Mouse (Mus musculus): ENCODE measurements at regions not wholly inside any gene's neighbourhood (a gene's known extent, or its start where the extent isn't known, plus 50 kb on each side); places are given as distances from the start of the nearest gene placed in this dataset.

GRCm38 (mm10) chr2:160066491-160067303 lies 267.3 kb downstream of the Gm826 start:
- no peak for DNase-seq (ENCODE audit: low read depth, low spot score)

- no peak for DNase-seq (ENCODE audit: low read depth, low spot score)
These were observed 271.6 kb downstream of the Gm826 start for GRCm38 (mm10) chr2:160062148-160062937.

GRCm38 (mm10) chr2:160060091-160060490 lies 273.9 kb downstream of the Gm826 start:
- no peak for DNase-seq (ENCODE audit: low read depth, low spot score)

GRCm38 (mm10) chr2:160057211-160057610 lies 276.8 kb downstream of the Gm826 start:
- no peak for DNase-seq (ENCODE audit: low read depth, low spot score)

- no peak for DNase-seq (ENCODE audit: low read depth, low spot score)
These were observed 279.6 kb downstream of the Gm826 start for GRCm38 (mm10) chr2:160054411-160054810.

DNA sequence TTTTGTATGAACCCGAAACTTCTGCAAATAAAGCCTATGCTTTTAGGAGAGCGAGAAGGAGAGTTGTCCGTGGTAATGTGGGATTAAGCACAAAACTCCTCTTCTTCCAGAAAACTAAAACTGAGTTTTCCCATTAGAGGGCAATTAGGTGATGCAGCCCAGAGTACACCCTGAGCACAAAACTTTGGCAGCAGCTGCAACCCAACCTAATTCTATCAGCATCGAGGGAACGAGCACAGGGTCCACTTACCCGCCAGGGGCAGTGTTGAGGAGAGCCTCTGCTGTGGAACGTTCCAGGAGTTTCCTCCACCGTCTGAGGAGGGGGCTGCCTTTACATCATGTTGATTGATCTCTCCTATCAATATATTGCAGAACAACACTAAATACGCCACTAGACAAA lies 285.7 kb downstream of the Gm826 start:
- DNase-seq (ENCODE audit: low read depth, low spot score), result no peak

DNA sequence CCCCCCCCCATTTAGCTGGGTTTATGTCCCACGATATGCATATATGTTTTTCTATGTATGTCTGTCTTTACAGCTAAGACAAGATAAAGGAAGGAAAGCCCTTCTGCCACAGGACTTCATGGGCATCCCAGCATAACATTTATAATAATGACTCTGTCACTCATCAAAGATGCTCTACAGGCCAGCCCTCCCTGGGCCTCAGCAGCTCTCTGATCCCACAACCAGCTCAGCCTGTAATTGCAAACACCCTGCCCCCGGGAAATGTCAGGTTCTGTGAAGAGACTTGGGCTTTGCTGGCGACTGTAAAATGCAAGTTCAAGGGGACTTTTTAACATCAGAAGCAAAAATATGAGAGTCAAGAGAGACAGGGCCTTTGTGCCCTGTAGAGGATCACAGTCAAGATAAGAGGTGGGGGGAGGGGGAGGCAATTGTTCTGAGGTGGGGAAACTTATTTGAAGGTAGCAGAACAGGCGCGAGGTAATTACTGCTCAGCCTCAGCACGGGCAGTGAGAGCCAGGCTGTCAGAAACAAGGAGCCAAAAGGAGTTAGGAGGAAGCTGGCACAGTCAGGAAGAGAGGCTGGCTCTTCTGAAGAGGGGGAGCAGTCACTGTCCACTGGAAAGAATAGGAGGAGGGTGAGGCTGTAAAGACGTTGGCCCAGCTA lies 286.9 kb downstream of the Gm826 start:
- no peak for DNase-seq (ENCODE audit: low read depth, low spot score)

GRCm38 (mm10) chr2:160044591-160044990 lies 289.4 kb downstream of the Gm826 start:
- DNase-seq (ENCODE audit: low read depth, low spot score), result no peak

DNA sequence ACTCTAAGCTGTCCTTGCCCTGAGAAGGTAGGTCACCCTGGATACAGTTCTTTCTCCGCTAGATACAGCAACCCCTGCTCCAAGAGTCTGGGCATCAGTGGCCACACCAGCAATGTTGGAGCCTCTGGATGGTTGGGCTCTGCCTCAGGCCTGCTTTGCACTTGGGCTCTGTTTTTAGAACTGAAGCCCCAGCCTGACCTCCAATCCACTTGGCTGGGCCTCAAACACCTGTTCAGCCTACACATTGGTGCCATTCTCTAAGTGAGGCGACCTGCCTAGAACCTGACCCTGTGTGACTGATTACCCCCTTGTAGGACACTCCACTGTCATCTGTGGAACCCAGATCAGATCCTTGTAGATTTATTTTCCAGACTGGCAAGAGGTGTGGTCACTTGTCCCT lies 289.8 kb downstream of the Gm826 start:
- no peak for DNase-seq (ENCODE audit: low read depth, low spot score)

DNA sequence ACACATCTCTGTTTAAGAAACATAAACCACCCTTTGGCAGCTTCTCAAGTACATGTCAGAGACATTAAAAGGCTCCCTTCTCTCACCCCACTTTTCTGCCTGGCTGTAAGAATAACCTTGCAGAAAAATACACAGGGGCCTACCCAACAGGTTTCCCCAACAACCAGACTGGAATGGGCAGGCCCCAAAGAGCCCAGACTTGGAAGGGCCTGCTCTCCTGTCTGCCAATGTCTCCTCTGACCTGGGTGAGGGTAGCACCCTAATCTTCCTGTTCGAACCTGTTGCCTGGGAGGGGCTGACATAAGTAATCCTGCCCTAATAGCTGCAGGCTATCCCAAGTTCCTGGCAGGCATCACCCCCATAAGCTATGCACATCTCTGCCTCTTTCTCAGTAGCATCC lies 304.5 kb downstream of the Gm826 start:
- DNase-seq (ENCODE audit: low read depth, low spot score), result no peak

DNA sequence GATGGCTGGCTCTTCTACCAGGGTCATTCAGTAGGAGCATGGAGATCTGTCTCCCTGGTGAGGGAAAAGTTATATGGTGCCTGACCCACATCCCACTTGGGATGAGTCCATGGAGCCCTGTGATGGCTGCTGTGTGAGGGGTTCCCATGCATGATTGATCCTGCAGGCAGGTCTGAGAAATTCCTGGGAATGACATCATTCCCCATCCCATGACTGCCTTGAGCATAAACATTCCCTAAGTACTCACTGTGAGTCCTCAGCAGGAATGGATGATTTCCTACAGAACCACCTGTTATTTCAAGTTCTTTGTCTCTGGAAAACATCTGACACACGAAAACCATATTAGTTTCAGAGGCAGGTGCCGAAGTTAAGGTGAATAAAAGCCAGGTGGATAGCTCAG lies 305.5 kb downstream of the Gm826 start:
- no peak for DNase-seq (ENCODE audit: low read depth, low spot score)

DNA sequence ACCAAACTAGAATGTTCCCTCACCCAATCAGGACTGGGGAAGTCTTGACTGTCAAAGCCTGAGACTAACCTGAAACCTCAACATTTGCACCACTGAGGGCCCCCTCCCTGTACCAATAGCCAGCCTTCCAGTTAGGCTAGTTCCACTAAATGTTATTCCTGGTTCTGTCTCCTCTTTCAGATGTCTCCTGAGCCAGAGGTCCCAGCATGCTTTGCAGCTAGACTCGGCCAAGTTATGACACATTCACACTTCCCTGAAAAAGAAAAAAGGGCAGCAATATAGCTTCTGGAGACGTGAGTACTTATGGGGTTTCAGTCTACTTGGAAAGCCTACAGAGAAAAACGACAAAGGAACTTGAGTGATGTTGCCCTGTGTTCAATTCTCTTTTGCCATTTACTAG lies 308.1 kb downstream of the Gm826 start:
- no peak for DNase-seq (ENCODE audit: low read depth, low spot score)

GRCm38 (mm10) chr2:160021541-160021940 lies 312.4 kb downstream of the Gm826 start:
- no peak for DNase-seq (ENCODE audit: low read depth, low spot score)

GRCm38 (mm10) chr2:160020876-160021275 lies 313.1 kb downstream of the Gm826 start:
- no peak for DNase-seq (ENCODE audit: low read depth, low spot score)

DNA sequence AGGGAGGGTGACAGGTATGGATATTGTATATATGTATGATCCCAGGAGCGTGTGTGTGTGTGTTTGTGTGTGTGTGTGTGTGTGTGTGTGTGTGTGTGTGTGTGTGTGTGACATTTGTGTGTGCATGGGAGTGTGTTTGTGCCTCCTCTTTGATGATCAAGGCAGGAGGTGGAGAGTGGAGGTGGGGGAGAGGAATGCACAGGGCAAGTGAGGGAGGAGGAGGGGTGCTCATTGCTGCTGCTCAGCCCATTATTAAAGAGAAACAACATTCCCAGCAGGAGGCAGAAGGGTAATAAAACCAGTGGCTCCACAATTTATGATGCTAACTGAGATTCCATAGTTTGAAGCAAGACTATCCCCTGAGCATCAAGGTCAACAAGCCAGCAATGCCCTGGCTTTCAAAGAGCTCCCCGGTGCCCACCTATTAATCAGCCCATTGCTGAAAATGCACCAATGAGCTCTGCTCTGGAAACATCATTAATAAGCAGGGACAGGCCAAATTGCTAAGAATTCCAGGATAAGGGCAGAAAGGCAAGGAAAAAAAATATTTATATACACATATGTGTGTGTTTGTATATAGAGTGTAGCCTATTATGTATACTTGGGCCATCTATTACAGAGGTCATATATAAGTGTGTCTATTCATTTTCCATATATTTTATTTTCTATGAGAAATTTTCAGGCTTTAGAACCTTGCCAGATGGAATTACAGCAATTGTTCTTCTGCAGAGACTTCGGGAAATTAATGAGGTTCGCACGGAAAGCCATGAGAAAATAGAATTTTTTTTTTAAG lies 316.7 kb downstream of the Gm826 start:
- no peak for DNase-seq (ENCODE audit: low read depth, low spot score)

DNA sequence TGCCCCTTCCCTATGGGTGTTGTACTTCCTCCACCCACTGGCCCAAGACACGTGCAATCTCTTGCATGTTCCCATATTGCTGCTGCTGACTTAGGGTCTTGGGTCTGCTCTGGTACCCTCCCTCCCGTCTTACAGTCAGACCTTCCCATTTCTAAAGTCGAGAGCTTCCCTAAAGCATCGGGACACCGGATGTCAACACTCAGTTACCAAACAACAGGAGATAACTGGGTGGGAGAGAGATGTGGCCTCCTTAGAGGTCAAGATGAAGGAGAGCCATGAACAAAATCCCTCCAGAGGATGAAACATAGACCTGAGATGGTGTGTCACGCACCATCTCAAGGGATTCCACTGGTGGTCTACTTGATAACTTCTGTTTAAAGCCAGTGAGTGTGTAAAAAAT lies 322.5 kb downstream of the Gm826 start:
- no peak for DNase-seq (ENCODE audit: low read depth, low spot score)

GRCm38 (mm10) chr2:160002695-160003094 lies 331.3 kb downstream of the Gm826 start:
- no peak for DNase-seq (ENCODE audit: low read depth, low spot score)

- peak; percentile 6 for DNase-seq (ENCODE audit: low read depth, low spot score)
These were observed 333.5 kb downstream of the Gm826 start for GRCm38 (mm10) chr2:160000449-160000848.

DNA sequence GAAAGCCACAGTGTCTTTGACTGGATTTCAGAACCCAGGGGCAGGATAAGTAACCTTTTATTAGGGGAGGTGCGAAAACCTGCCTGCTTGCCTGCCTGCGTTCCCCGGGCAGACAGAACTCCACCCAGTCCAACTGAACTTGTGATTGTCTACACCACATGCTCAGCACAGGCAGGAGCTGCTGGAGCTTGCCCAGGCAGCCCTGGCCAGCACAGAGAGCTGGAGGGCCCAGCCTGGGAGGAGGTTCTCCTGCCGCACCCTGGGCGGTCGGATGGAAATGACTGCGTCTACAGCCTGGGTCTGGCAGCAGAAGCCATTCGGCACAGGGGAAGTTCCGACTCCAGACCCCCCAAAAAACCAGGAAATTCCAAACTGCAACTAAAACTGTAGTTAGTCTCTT lies 336.6 kb downstream of the Gm826 start:
- DNase-seq (ENCODE audit: low read depth, low spot score), result no peak

DNA sequence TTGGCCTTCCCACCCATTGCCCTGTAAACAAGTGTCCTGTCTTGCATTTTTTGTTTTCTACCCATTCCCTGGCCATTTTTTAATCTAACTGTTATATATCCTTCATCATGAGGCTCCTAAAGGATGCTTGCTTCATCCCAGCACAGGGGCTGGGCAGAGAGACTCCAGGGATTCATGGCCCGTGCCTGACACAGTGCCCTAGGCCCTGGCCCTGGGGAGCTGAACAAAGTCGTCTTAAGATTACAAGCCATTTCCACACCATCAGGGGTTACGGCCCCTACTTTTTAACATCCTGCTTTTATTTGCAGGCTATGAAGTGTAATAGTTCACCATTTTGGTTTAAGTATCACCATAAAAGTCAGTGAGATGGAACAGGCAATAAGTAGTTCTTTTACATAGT lies 339.5 kb downstream of the Gm826 start:
- no peak for DNase-seq (ENCODE audit: low read depth, low spot score)

GRCm38 (mm10) chr2:159986719-159987118 lies 347.2 kb downstream of the Gm826 start:
- no peak for DNase-seq (ENCODE audit: low read depth, low spot score)

- DNase-seq (ENCODE audit: low read depth, low spot score), result no peak
These were observed 352.3 kb downstream of the Gm826 start for GRCm38 (mm10) chr2:159981694-159982093.

All from retina, postnatal 7 days (tissue).